Mouse (Mus musculus) intestine, embryonic 15.5 days (tissue): ENCODE measurements at regions not wholly inside any gene's neighbourhood (a gene's known extent, or its start where the extent isn't known, plus 50 kb on each side); places are given as distances from the start of the nearest gene placed in this dataset.

Experiments
- ATAC-seq: fragments of 200-750 bp; cut with Nextera tagmentation; 2 replicates; pipeline ENCODE4 v1.8.0; 2017; ENCODE audit warnings: moderate TSS enrichment, moderate library complexity
- H3K27ac ChIP-seq: fragments of 300-500 bp; sonication (generic); 2 replicates; pipeline ENCODE4 v1.5.1; 2015; ENCODE audit warnings: mild to moderate bottlenecking, inconsistent platforms
- H3K27me3 ChIP-seq: fragments of 300-500 bp; sonication (generic); replicated peaks from 2 replicates; pipeline ENCODE4 v1.6.1; 2015; ENCODE audit warnings: inconsistent platforms
- H3K36me3 ChIP-seq: fragments of 300-500 bp; sonication (generic); 2 replicates; pipeline ENCODE4 v1.6.1; 2015; ENCODE audit warnings: inconsistent platforms
- H3K4me1 ChIP-seq: fragments of 300-500 bp; sonication (generic); replicated peaks from 2 replicates; pipeline ENCODE4 v1.6.1; 2015; ENCODE audit warnings: inconsistent platforms
- H3K4me2 ChIP-seq: fragments of 300-500 bp; sonication (generic); replicated peaks from 2 replicates; pipeline ENCODE4 v1.6.1; 2015; ENCODE audit warnings: mild to moderate bottlenecking, inconsistent platforms
- H3K4me3 ChIP-seq: fragments of 300-500 bp; sonication (generic); replicated peaks from 2 replicates; pipeline ENCODE4 v1.5.1; 2015; ENCODE audit warnings: inconsistent platforms
- H3K9ac ChIP-seq: fragments of 300-500 bp; sonication (generic); 2 replicates; pipeline ENCODE4 v1.6.1; 2015; ENCODE audit warnings: inconsistent platforms
- H3K9me3 ChIP-seq: fragments of 300-500 bp; sonication (generic); 2 replicates; pipeline ENCODE4 v1.6.1; 2016; ENCODE audit warnings: inconsistent platforms
- WGBS: fragments of 180-500 bp; shearing (Covaris S2); methylation state at CpG from one replicate; pipeline ENCODE4 v1.1.7; 2015; 5-methylcytosine and 5-hydroxymethylcytosine counted together

DNA sequence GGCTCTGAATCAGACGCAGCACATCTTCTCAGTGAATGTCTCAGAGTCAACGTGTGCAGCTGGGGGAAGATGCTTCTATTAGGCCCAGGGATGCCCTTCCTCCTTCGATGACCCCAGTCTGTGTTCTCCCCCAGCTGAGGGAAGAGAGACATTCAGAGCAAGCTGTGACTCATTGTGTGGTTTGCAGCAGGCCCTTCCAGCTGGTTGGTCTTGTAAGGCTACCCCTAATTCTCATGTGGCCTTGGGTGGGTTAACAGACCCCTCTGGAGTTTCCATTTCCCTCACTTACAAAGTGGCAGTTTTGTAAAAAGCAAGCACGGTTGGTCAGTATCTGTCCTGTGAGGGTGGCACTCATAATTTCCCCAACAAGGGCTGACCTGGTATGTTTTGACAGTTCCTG, 127.8 kb upstream of the Zfp217 start:
- Histone ChIP-seq H3K4me1 (peaks cover 13% of the 10 kb centered on the region), H3K36me3 (no peaks in the 10 kb centered on the region)

GRCm38 (mm10) chr2:170269926-170270577, 122.1 kb upstream of the Zfp217 start:
- ATAC-seq: peak; percentile 91
- no peak overlapping the region for H3K9ac ChIP-seq
- H3K4me2 ChIP-seq: peak overlapping the region; percentile 28
- no peak overlapping the region for H3K4me3 ChIP-seq
- no peaks in the 10 kb centered on the region for H3K9me3 ChIP-seq
- no peaks in the 10 kb centered on the region for H3K36me3 ChIP-seq
- peak overlapping the region; percentile 78 for H3K27ac ChIP-seq
- 30% methylated on average over 11 of the region's 11 CpGs for WGBS
- H3K27me3 ChIP-seq: no peaks in the 10 kb centered on the region
- peaks cover 19% of the 10 kb centered on the region for H3K4me1 ChIP-seq

More for the DNA sequence above, 127.8 kb upstream of the Zfp217 start:
- no peak overlapping the region for H3K4me3 ChIP-seq
- WGBS: 75% methylated on average over 4 of the region's 4 CpGs
- H3K9me3 ChIP-seq: no peaks in the 10 kb centered on the region
- ATAC-seq: no peak
- no peaks in the 10 kb centered on the region for H3K27me3 ChIP-seq
- H3K9ac ChIP-seq: no peak overlapping the region
- H3K27ac ChIP-seq: no peak overlapping the region
- no peak overlapping the region for H3K4me2 ChIP-seq

GRCm38 (mm10) chr2:170268080-170268479, 120.2 kb upstream of the Zfp217 start:
- H3K4me3 ChIP-seq: no peak overlapping the region
- H3K27ac ChIP-seq: peak overlapping the region; percentile 70
- peaks cover 24% of the 10 kb centered on the region for H3K4me1 ChIP-seq
- no peaks in the 10 kb centered on the region for H3K27me3 ChIP-seq
- WGBS: 18% methylated on average over 8 of the region's 8 CpGs
- H3K36me3 ChIP-seq: no peaks in the 10 kb centered on the region
- no peaks in the 10 kb centered on the region for H3K9me3 ChIP-seq
- 0 out of 2 replicates have a peak overlapping the region, but pooled peaks have one; percentile 10 for H3K9ac ChIP-seq
- ATAC-seq: no peak
- H3K4me2 ChIP-seq: peak overlapping the region; percentile 42; the same call in 1 of the 2 replicates

DNA sequence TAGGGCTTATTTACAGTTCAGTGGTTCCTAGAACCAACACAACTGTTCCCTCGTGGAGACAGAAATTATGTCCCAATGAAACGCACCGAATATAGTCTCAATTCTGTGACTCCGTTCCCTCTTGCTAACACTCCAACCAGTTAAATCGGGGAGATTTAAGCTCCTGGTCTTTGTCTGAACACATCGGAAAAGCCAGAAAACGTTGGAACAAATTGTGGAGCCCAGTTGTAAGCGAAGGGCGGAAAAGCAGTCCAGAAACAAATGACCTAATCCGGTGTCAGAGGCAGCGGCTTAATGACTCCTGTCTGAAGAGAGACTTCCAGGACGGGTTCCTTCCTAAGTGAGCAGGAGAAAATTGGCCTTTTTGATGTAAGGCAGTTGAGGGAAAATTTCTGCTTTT, 119.2 kb upstream of the Zfp217 start:
- peak overlapping the region; percentile 70; the same call in 1 of the 2 replicates for H3K27ac ChIP-seq
- no peak for ATAC-seq
- no peak overlapping the region for H3K9ac ChIP-seq
- H3K9me3 ChIP-seq: no peaks in the 10 kb centered on the region
- H3K27me3 ChIP-seq: no peaks in the 10 kb centered on the region
- 10% methylated on average over 12 of the region's 12 CpGs for WGBS
- peaks cover 24% of the 10 kb centered on the region for H3K4me1 ChIP-seq
- H3K36me3 ChIP-seq: no peaks in the 10 kb centered on the region
- H3K4me3 ChIP-seq: peak overlapping the region; percentile 7
- peak overlapping the region; percentile 42 for H3K4me2 ChIP-seq

DNA sequence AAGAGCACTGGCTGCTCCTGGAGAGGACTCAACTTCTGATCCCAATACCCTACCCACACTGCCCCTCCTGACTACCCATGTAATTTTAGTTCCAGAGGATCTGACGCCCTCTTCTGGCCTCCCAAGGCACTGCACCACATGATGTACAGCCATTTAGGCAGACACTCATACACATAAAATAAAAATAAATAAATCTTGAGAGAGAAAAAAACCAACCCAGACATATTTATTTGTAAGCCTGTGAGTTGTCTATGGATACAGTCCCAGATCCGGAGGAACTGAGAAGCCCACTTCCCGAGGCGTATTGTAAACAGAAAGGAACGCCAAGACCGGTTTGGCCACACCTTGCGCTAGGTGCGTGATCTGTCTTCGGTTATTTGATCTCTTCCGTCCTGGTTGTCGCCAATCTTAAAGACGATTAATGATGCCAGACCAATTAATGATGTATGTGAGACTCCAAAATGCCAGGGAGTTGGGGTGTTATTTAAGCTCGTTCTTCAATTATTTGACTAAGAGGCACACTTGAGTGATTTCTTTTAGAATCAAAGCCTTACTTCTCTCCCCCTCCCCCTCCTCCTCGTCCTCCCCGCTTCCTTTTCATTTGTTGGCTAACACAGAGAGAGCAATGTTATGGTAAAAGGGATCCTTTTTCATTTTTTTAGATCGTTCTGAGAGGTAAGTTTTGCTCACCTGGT, 118.7 kb upstream of the Zfp217 start:
- H3K4me1 ChIP-seq: peaks cover 24% of the 10 kb centered on the region
- H3K9me3 ChIP-seq: no peaks in the 10 kb centered on the region
- H3K36me3 ChIP-seq: no peaks in the 10 kb centered on the region
- no peaks in the 10 kb centered on the region for H3K27me3 ChIP-seq
- ATAC-seq: no peak
- peak overlapping the region; percentile 42 for H3K4me2 ChIP-seq
- peak overlapping the region; percentile 7 for H3K4me3 ChIP-seq
- 10% methylated on average over 16 of the region's 16 CpGs for WGBS
- H3K9ac ChIP-seq: no peak overlapping the region
- peak overlapping the region; percentile 70; the same call in 1 of the 2 replicates for H3K27ac ChIP-seq

GRCm38 (mm10) chr2:170263594-170263993, 115.7 kb upstream of the Zfp217 start:
- Histone ChIP-seq H3K4me3 (no peak overlapping the region), H3K9ac (no peak overlapping the region), H3K4me2 (no peak overlapping the region), H3K9me3 (no peaks in the 10 kb centered on the region), H3K27me3 (no peaks in the 10 kb centered on the region), H3K36me3 (no peaks in the 10 kb centered on the region), H3K27ac (no peak overlapping the region), H3K4me1 (peaks cover 17% of the 10 kb centered on the region)
- WGBS: 53% methylated on average over 4 of the region's 4 CpGs
- no peak for ATAC-seq

DNA sequence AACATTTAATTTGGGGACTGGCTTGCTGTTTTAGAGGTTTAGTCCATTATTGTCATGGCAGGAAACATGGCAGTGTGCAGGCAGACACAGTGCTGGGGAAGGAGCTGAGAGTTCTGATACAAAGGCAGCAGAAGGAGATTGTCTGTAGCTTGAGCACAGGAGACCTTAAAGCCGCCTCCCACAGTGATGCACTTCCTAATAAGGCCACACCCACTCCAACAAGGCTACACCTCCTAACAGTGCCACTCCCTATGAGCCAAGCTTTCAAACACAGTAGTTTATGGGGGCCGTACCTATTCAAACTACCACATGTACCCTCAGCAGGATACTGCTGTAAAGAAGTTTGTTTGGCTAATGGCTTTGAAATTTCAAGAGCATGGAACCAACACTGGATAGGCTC, 113.3 kb upstream of the Zfp217 start:
- H3K27ac ChIP-seq: no peak overlapping the region
- no peaks in the 10 kb centered on the region for H3K9me3 ChIP-seq
- H3K4me2 ChIP-seq: no peak overlapping the region
- 84% methylated on average over 2 of the region's 2 CpGs for WGBS
- H3K9ac ChIP-seq: no peak overlapping the region
- H3K27me3 ChIP-seq: no peaks in the 10 kb centered on the region
- ATAC-seq: no peak
- H3K4me1 ChIP-seq: peaks cover 4% of the 10 kb centered on the region; the same call in 1 of the 2 replicates
- no peak overlapping the region for H3K4me3 ChIP-seq
- no peaks in the 10 kb centered on the region for H3K36me3 ChIP-seq

DNA sequence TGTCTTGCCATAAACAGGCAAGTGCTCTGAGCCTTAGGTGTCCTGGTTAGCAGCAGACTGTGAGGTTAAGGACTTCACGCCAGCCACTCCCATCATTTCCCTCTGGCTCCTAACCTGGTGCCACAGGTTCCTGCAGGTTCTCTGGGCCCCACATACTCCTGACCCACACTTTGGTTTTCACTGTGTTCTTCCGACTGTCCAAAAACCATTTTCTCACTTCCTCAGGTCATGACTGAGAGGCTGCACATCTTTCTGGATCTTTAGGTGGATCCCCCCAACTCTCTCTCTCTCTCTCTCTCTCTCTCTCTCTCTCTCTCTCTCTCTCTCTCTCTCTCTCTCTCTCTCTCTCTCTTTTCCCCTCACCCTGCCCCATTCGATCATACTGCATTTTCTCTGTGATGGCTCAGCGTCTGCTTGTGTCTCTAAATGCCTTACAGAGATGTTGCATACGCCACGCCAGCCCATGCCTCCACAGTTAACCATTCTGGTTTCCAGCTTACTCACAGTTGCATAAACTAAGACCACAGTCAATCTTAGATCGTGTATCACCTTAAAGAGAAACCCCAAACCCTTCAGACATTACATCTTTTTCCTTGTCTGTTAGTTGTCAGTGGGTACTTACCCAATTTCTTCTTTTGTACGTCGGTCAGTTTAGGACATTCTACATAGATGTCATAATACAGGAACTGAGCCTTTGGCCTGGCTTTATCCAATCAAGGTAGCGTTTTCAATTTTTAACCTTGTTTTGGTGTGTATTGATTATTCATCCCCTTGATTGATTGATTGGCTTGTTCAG, 112.0 kb upstream of the Zfp217 start:
- Histone ChIP-seq H3K27me3 (no peaks in the 10 kb centered on the region), H3K9me3 (no peaks in the 10 kb centered on the region), H3K4me2 (no peak overlapping the region), H3K27ac (no peak overlapping the region), H3K4me1 (peaks cover 4% of the 10 kb centered on the region; the same call in 1 of the 2 replicates), H3K9ac (no peak overlapping the region), H3K4me3 (no peak overlapping the region), H3K36me3 (no peaks in the 10 kb centered on the region)
- 88% methylated on average over 10 of the region's 10 CpGs for WGBS
- no peak for ATAC-seq

- Histone ChIP-seq H3K4me3 (no peak overlapping the region), H3K27me3 (no peaks in the 10 kb centered on the region), H3K4me1 (no peaks in the 10 kb centered on the region; the same call in 1 of the 2 replicates), H3K9ac (no peak overlapping the region), H3K4me2 (no peak overlapping the region), H3K27ac (no peak overlapping the region), H3K36me3 (no peaks in the 10 kb centered on the region), H3K9me3 (no peaks in the 10 kb centered on the region)
- 58% methylated on average over 11 of the region's 13 CpGs for WGBS
- ATAC-seq: no peak
Observed at GRCm38 (mm10) chr2:170258367-170258766, 110.5 kb upstream of the Zfp217 start.

GRCm38 (mm10) chr2:170257671-170258235, 109.8 kb upstream of the Zfp217 start:
- Histone ChIP-seq H3K4me1 (no peaks in the 10 kb centered on the region), H3K27me3 (no peaks in the 10 kb centered on the region), H3K9me3 (no peaks in the 10 kb centered on the region), H3K4me2 (no peak overlapping the region), H3K4me3 (no peak overlapping the region), H3K9ac (no peak overlapping the region), H3K27ac (no peak overlapping the region), H3K36me3 (no peaks in the 10 kb centered on the region)
- no peak for ATAC-seq
- 92% methylated on average over 5 of the region's 5 CpGs for WGBS

DNA sequence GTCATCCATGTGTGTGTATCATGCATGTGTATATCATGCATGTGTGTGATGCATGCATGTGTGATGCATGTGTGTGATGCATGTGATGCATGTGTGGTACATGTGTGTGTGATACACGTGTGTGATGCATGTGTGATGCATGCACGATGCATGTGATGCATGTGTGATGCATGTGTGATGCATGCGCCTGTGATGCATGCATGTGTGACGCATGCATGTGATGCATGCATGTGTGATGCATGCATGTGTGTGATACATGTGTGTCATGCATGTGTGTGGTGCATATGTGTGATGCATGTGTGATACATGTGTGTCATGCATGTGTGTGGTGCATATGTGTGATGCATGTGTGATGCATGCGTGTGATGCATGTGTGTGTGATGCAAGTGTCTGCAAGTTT, 108.1 kb upstream of the Zfp217 start:
- H3K4me2 ChIP-seq: no peak overlapping the region
- no peaks in the 10 kb centered on the region for H3K9me3 ChIP-seq
- no peak for ATAC-seq
- no peak overlapping the region for H3K9ac ChIP-seq
- no peak overlapping the region for H3K27ac ChIP-seq
- H3K4me3 ChIP-seq: no peak overlapping the region
- WGBS: 92% methylated on average over 5 of the region's 5 CpGs
- no peaks in the 10 kb centered on the region for H3K27me3 ChIP-seq
- H3K4me1 ChIP-seq: no peaks in the 10 kb centered on the region
- H3K36me3 ChIP-seq: no peaks in the 10 kb centered on the region

GRCm38 (mm10) chr2:170255533-170255932, 107.6 kb upstream of the Zfp217 start:
- H3K36me3 ChIP-seq: no peaks in the 10 kb centered on the region
- H3K9me3 ChIP-seq: no peaks in the 10 kb centered on the region
- no peak overlapping the region for H3K4me2 ChIP-seq
- peak; percentile 72 for ATAC-seq
- H3K4me1 ChIP-seq: no peaks in the 10 kb centered on the region
- 75% methylated on average over 2 of the region's 2 CpGs for WGBS
- H3K4me3 ChIP-seq: no peak overlapping the region
- H3K27me3 ChIP-seq: no peaks in the 10 kb centered on the region
- no peak overlapping the region for H3K9ac ChIP-seq
- no peak overlapping the region for H3K27ac ChIP-seq
